Mouse (Mus musculus) liver, embryonic 14.5 days (tissue): ENCODE data around the gene Tbcc. TPM values are rescaled to one million over a fixed set of nuclear protein-coding genes. Genes with fewer than 3 reads are reported as not detected.

Experiments
- ATAC-seq: fragments of 200-750 bp; cut with Nextera tagmentation; 2 replicates; pipeline ENCODE4 v1.8.0; 2017; ENCODE audit warnings: moderate number of reproducible peaks, mild to moderate bottlenecking, moderate library complexity; ENCODE audit not compliant: insufficient read depth
- DNase-seq, 3 experiments: peaks; one replicate each; pipeline ENCODE4 v3.0.0-alpha.2; 2012 to 2013; ENCODE audit warnings: low read depth in 3 of 3, low spot score in 3 of 3
- H3K27ac ChIP-seq: fragments of 300-500 bp; sonication (generic); 2 replicates; pipeline ENCODE4 v1.5.1; 2014; ENCODE audit warnings: moderate library complexity, mild to moderate bottlenecking, control low read depth, inconsistent platforms
- H3K27me3 ChIP-seq: fragments of 300-500 bp; sonication (generic); 2 replicates; pipeline ENCODE4 v1.6.1; 2014; ENCODE audit warnings: mild to moderate bottlenecking, low read length, moderate library complexity; ENCODE audit not compliant: control insufficient read depth, insufficient read depth
- H3K36me3 ChIP-seq: fragments of 300-500 bp; sonication (generic); replicated peaks from 2 replicates; pipeline ENCODE4 v1.6.1; 2014; ENCODE audit warnings: low read depth; ENCODE audit not compliant: control insufficient read depth, insufficient read depth
- H3K4me1 ChIP-seq, 2 experiments: fragments of 200-500 bp in 1 of 2; fragments of 300-500 bp in 1 of 2; sonication (generic) in 1 of 2; replicated peaks; 2 replicates each; pipeline ENCODE4 v1.6.1; 2012 to 2014; ENCODE audit warnings: antibody characterized with exemption in 1 of 2, inconsistent platforms in 1 of 2, low read length in 1 of 2; ENCODE audit not compliant: control insufficient read depth in 2 of 2, insufficient read depth in 2 of 2
- H3K4me2 ChIP-seq: fragments of 300-500 bp; sonication (generic); 2 replicates; pipeline ENCODE4 v1.6.1; 2014; ENCODE audit warnings: low read depth, mild to moderate bottlenecking, control low read depth, moderate library complexity
- H3K4me3 ChIP-seq, 2 experiments: fragments of 200-500 bp in 1 of 2; fragments of 300-500 bp in 1 of 2; sonication (generic) in 1 of 2; 2 replicates each; pipeline ENCODE4 v1.5.1; 2012 to 2014; ENCODE audit warnings: low read depth in 2 of 2, low read length in 2 of 2, mild to moderate bottlenecking in 2 of 2, control low read depth in 1 of 2, inconsistent platforms in 1 of 2, moderate library complexity in 1 of 2; ENCODE audit not compliant: insufficient read depth in 1 of 2
- H3K9ac ChIP-seq: fragments of 300-500 bp; sonication (generic); replicated peaks from 2 replicates; pipeline ENCODE4 v1.6.1; 2014; ENCODE audit warnings: mild to moderate bottlenecking, control low read depth, moderate library complexity
- H3K9me3 ChIP-seq: fragments of 300-500 bp; sonication (generic); 2 replicates; pipeline ENCODE4 v1.6.1; 2016; ENCODE audit warnings: low read length, mixed read lengths; ENCODE audit not compliant: control insufficient read depth
- CTCF ChIP-seq: IDR thresholded peaks from 2 replicates; pipeline ENCODE4 v1.5.1; 2016; ENCODE audit warnings: antibody characterized with exemption, low read depth, control low read depth
- EP300 ChIP-seq: IDR thresholded peaks from 2 replicates; pipeline ENCODE4 v1.6.1; 2016; ENCODE audit warnings: antibody characterized with exemption, low read depth
- WGBS: fragments of 180-500 bp; shearing (Covaris S2); extraction: QIAGEN DNeasy Blood & Tissue Kit; methylation state at CpG from one replicate; pipeline ENCODE4 v1.1.7; 2014; ENCODE audit not compliant: insufficient replicate concordance; 5-methylcytosine and 5-hydroxymethylcytosine counted together
- polyA plus RNA-seq, 2 experiments: library from polyadenylated mRNA; depleted of rRNA in 1 of 2; stranded (reverse) in 1 of 2; unstranded in 1 of 2; fragments of >200 nt; fragmentation: Nextera tagmentation in 1 of 2; extraction: Ambion mirVana in 1 of 2; gene quantifications; 2 replicates each; pipeline versions ENCODE4 v1.2.1 to v1.2.3; 2012 to 2014

Gene Tbcc
- polyA plus RNA-seq, 2 experiments, result 9.4 to 23.1 TPM

- Histone ChIP-seq H3K27ac (no peak overlapping the region), H3K4me3 (no peak overlapping the region), H3K4me1 (peaks cover 0 to 13% of the 10 kb centered on the region in 2 experiments; a peak in 2 of 4 replicates), H3K36me3 (no peaks in the 10 kb centered on the region), H3K9ac (no peak overlapping the region), H3K9me3 (no peaks in the 10 kb centered on the region), H3K27me3 (no peaks in the 10 kb centered on the region), H3K4me2 (no peak overlapping the region)
- ATAC-seq (no peak), DNase-seq (no peak)
- 76% methylated on average over 12 of the region's 12 CpGs for WGBS
- TF ChIP-seq EP300, result no peak
- TF ChIP-seq CTCF, result no peak
Measured at GRCm38 (mm10) chr17:46866836-46867235, 23.6 kb upstream of the Tbcc start.

GRCm38 (mm10) chr17:46870204-46870798 lies 20.2 kb upstream of the Tbcc start:
- TF ChIP-seq CTCF, result no peak
- TF ChIP-seq EP300, result no peak
- ATAC-seq (no peak), DNase-seq (no peak)
- H3K9ac ChIP-seq, result no peak overlapping the region
- peaks cover 0 to 15% of the 10 kb centered on the region in 2 experiments; a peak in 2 of 4 replicates for H3K4me1 ChIP-seq
- no peak overlapping the region for H3K4me2 ChIP-seq
- no peak overlapping the region for H3K27ac ChIP-seq
- no peaks in the 10 kb centered on the region for H3K27me3 ChIP-seq
- no peak overlapping the region for H3K4me3 ChIP-seq
- H3K9me3 ChIP-seq, result no peaks in the 10 kb centered on the region
- 52% methylated on average over 5 of the region's 5 CpGs for WGBS
- H3K36me3 ChIP-seq, result no peaks in the 10 kb centered on the region

- Histone ChIP-seq H3K27me3 (no peaks in the 10 kb centered on the region), H3K27ac (no peak overlapping the region), H3K4me2 (no peak overlapping the region), H3K9me3 (no peaks in the 10 kb centered on the region), H3K4me1 (peaks cover 0 to 15% of the 10 kb centered on the region in 2 experiments; a peak in 2 of 4 replicates), H3K4me3 (no peak overlapping the region), H3K36me3 (no peaks in the 10 kb centered on the region), H3K9ac (no peak overlapping the region)
- 3% methylated on average over 1 of the region's 1 CpGs for WGBS
- ATAC-seq (no peak), DNase-seq (no peak)
- TF ChIP-seq CTCF, result no peak
- TF ChIP-seq EP300, result no peak
Measured at GRCm38 (mm10) chr17:46870913-46871312, 19.6 kb upstream of the Tbcc start.

GRCm38 (mm10) chr17:46872806-46873205 lies 17.7 kb upstream of the Tbcc start:
- H3K27ac ChIP-seq, result peak overlapping the region; percentile 3; the same call in 1 of the 2 replicates
- DNase-seq (no peak), ATAC-seq (peak; percentile 51)
- H3K27me3 ChIP-seq, result no peaks in the 10 kb centered on the region
- TF ChIP-seq CTCF (no peak), EP300 (no peak)
- H3K9me3 ChIP-seq, result no peaks in the 10 kb centered on the region
- WGBS, result 71% methylated on average over 7 of the region's 7 CpGs
- no peak overlapping the region for H3K4me3 ChIP-seq
- H3K4me1 ChIP-seq, result peaks cover 0 to 15% of the 10 kb centered on the region in 2 experiments; a peak in 2 of 4 replicates
- no peak overlapping the region for H3K9ac ChIP-seq
- H3K4me2 ChIP-seq, result no peak overlapping the region
- no peaks in the 10 kb centered on the region for H3K36me3 ChIP-seq

- Histone ChIP-seq H3K4me1 (peaks cover 0 to 15% of the 10 kb centered on the region in 2 experiments; a peak in 2 of 4 replicates), H3K27ac (no peak overlapping the region), H3K4me2 (no peak overlapping the region), H3K9ac (no peak overlapping the region), H3K36me3 (no peaks in the 10 kb centered on the region), H3K4me3 (no peak overlapping the region), H3K27me3 (no peaks in the 10 kb centered on the region), H3K9me3 (no peaks in the 10 kb centered on the region)
- TF ChIP-seq EP300 (no peak), CTCF (no peak)
- no peak for DNase-seq
- 44% methylated on average over 10 of the region's 10 CpGs for WGBS
- ATAC-seq, result no peak
Measured at GRCm38 (mm10) chr17:46874133-46874532, 16.4 kb upstream of the Tbcc start.
